Mouse (Mus musculus) adrenal gland, postnatal 25 days (tissue): ENCODE data around the gene Slc50a1. TPM values are rescaled to one million over a fixed set of nuclear protein-coding genes. Genes with fewer than 3 reads are reported as not detected.

ENCODE experiments used
- DNase-seq: peaks from one replicate; pipeline ENCODE4 v3.0.0; 2021; ENCODE audit warnings: mixed read lengths
- total RNA-seq: library from RNA; stranded (reverse); gene quantifications from 2 replicates; pipeline ENCODE4 v1.2.3, GENCODE M21; 2021

Gene Slc50a1
- total RNA-seq, 1 experiment from 2014 or later, result 51.4 TPM

DNA sequence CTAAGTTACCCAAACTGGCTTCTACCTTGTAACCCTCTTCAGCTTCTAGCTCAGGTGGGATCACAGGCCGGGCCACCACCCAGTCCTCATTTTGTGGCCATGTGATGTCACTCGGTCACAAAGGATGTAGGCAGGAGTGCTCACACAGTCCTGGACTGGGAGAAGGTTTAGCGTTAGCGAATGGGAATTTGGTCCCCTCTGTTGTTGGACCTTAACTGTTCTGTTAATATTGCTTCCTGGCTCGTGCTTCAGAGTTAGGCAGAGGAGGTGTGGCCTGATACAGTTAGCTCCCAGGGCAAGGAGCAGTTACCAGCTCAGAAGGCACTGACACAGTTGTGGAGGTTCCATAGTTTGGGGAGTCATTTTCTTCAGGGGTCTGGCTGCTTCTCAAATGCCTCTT lies 23.8 kb upstream of the Slc50a1 start:
- DNase-seq, result no peak

GRCm38 (mm10) chr3:89293247-89293918 lies 23.0 kb upstream of the Slc50a1 start:
- no peak for DNase-seq

DNA sequence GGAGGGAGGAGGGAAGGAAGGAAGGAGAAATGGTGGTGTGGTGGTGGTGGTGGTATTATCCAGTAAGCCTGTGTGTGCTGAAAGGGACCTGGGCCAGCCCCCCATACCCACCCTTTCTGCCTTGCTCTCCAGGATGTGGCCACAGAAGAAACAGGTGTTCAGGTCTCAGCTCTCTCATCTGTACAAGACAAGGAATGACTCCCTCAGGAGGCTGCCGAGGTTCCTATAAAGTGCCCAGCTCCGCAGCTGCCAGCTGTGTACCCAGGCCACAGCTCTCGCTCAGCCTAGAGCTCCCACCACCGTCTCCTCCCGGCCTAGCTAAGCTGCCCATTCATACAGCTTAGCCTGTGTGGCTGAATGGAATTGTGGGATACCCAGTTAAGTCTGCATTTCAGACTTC lies 21.9 kb upstream of the Slc50a1 start:
- no peak for DNase-seq

- DNase-seq, result no peak
These were observed 21.5 kb upstream of the Slc50a1 start for GRCm38 (mm10) chr3:89291874-89292273.

GRCm38 (mm10) chr3:89288503-89288928 lies 18.1 kb upstream of the Slc50a1 start:
- DNase-seq, result no peak

DNA sequence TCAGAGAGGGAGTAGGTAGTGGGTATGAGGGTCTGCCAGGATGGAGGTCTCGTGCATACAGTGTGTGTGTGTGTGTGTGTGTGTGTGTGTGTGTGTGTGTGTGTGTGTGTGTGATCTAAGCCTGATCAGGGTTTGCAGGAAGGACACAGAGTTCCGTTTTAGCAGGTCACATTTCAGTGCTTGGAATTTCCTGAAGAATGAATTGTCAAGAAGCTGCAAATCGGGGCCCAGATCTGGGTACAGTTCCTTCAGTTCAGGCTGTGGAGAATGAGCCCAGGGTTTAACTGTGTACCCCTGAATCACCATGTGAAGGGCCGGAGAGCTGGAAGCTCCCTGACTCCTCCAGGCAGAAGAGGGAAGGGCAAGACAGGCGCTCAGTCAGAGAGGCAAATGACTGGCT lies 16.9 kb upstream of the Slc50a1 start:
- no peak for DNase-seq

GRCm38 (mm10) chr3:89285526-89285925 lies 15.2 kb upstream of the Slc50a1 start:
- no peak for DNase-seq

DNA sequence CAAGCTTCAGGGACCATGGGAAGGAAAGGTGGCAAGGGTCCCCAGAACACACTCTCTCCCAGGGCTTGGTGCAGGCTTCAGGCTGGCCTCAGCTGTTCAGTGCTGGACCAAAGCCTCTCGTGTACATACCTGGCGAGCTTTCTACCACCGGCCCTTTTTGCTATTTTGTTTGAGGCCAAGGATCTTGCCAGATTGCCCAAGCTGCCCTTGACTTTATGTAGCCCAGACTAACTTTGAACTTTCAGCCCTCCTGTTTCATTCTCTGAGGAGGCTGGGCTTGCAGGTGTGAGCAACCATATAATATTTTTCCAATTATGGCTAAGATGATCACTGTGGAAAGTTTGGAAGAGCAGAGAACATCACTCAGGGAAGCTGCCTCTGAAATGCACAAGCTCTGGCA lies 13.9 kb upstream of the Slc50a1 start:
- no peak for DNase-seq

DNA sequence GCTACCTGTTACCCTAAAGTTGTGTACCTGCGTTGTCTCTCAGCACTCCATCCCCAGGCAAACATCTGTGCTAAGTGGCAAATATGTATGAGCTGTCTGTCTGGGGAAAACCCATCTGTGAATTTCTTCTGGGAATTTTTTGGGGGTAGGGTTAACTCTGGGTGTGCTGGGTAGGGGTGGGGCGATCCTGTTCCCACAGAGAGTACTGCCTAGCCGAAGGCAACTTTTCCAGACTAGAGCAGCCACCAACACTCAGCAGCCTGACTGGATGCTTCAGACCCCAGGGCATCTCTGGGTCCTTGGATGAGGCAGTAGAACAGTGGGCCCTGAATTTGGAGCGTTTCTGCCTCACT lies 11.9 kb upstream of the Slc50a1 start:
- DNase-seq, result no peak

- peak; percentile 87 for DNase-seq
These were observed 11.4 kb upstream of the Slc50a1 start for GRCm38 (mm10) chr3:89281579-89282290.

GRCm38 (mm10) chr3:89280606-89281511 lies 10.5 kb upstream of the Slc50a1 start, which contains the start of gene Efna1:
Gene Efna1 (minus strand): TSS chr3:89281142.
- peak; percentile 47 for DNase-seq

DNA sequence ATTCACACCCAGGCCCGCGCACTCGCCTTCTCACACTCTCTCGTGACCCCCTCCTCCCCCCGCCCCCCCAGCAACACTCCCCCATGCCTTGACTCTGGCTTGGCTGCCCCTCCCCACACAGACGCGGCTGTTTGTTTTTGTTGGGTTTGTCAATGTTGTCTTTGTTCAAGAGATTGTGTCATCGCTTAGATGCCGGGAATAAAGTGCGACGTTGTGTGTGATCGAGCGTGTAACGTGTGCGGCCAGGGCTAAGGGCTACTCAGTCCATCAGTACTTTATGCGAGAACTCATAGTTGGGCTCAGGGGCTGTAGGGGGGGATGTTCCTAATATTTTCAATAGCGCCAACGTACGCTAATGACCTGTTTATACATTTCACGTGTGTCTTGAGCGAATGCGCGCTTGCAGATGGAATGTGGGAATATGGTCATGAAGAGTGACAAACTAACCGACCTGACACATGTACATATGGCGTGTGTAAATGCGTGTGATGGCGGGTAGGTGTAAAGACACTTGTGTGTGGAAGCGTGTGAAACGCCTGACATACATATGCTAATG lies 9.8 kb upstream of the Slc50a1 start:
- no peak for DNase-seq

- peak; percentile 88 for DNase-seq
These were observed 9.0 kb upstream of the Slc50a1 start for GRCm38 (mm10) chr3:89279153-89279890.

DNA sequence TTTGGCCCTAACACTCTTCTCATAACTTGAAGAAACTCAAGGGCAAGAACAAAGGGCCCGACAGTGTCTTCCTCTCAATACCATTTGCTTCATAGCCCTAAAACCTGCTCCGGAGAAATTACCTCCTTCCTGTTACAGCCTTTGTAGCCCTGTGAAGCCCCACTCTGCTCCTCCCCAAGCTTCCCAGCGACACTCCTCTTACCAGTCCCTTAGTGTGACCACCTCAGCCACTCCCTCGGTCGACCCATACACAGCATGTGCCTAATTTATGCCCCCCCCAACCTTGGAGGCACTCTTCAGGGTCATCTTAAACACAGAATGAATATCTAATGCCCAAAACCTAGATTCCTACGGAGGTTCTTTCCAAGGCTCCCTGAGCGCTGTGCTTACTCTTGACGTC lies 8.3 kb upstream of the Slc50a1 start:
- DNase-seq, result no peak

GRCm38 (mm10) chr3:89278107-89278506 lies 7.7 kb upstream of the Slc50a1 start:
- DNase-seq, result no peak

- no peak for DNase-seq
These were observed 7.1 kb upstream of the Slc50a1 start for GRCm38 (mm10) chr3:89277281-89278021.

DNA sequence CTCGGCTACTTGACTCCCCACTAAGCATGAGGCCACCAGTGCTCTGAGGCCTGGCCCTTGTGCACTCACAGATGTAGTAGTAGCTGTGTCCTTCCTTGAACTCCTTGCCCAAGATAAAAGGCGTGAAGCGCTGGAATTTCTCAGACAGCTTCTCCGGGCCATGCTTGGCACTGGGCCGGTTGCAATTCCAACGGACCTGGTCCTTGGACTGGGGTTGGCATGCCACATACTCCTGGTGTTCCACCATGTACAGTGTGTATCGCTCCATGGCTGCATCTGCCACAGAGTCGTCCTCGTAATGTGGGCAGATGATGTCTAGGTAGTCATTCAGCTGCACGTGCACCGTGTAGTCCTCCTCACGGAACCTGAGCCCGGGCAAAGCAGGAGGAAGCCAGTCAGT lies 5.7 kb upstream of the Slc50a1 start:
- no peak for DNase-seq

GRCm38 (mm10) chr3:89271760-89272159 lies 1.4 kb upstream of the Slc50a1 start:
- no peak for DNase-seq

GRCm38 (mm10) chr3:89270891-89271290 lies 521 bp upstream of the Slc50a1 start:
- DNase-seq, result peak; percentile 69

DNA sequence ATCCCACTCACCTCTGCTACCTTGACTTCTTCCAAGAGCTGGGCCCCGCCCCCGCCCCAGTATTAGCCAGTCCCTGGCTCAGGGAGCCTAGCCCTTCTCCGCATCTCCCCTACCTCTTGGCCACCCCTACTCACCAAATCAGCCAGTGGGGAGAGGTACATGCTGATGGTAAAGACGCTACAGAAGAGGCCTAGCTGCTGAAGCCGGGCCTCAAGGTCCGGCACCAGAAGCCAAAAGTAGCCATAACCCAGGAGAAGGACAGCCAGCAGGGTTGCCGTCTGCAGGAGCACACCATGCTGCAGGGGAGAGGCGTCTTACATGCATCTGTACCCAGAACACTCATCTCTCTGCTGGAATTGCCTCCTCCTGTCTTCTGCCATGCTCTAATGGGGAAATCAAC lies 1.5 kb downstream of the Slc50a1 start:
- DNase-seq, result no peak

DNA sequence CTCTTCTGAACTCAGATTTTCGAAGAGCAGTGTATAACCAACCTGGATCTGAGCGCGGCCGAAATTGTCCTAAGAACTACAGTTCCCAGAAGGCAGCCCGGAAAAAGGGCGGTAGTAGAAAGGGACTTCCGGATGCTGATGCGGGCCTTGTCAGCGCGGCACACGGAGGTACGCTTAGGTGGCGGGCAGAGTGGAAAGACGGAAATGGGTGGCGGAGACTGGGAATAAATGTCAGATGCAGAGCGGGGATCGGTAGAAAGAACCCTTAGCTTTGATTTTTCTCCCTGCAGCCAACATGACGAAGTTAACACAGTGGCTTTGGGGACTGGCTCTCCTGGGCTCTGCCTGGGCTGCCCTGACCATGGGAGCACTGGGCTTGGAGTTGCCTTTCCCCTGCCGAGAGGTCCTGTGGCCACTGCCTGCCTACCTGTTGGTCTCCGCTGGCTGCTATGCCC lies 3.9 kb downstream of the Slc50a1 start:
- DNase-seq, result peak; percentile 74
